Mouse (Mus musculus) adrenal gland, adult 2 months (tissue): ENCODE measurements around the gene Gm7861. TPM values are rescaled to one million over a fixed set of nuclear protein-coding genes. Genes with fewer than 3 reads are reported as not detected.
"Not testable (repeated sequence)": the region's sequence is repeated elsewhere in the genome, so short reads cannot be mapped to it uniquely, and the experiment has no call there.

Experiments used
- DNase-seq: peaks from one replicate; pipeline ENCODE4 v3.0.0; 2021
- long read RNA-seq: library from polyadenylated mRNA; stranded (forward); transcript quantifications from one replicate; pipeline ENCODE4 v2.0.0, GENCODE M21; 2021
- polyA plus RNA-seq: library from polyadenylated mRNA; depleted of rRNA; stranded (reverse); fragments of >200 nt; gene quantifications from 2 replicates; pipeline ENCODE4 v1.2.3, GENCODE M21; 2012; rRNA removed
- total RNA-seq, 2 experiments: library from RNA; stranded (reverse); gene quantifications; 2 replicates each; pipeline ENCODE4 v1.2.3; 2021

The Gm7861 gene
- total RNA-seq (not detected), polyA plus RNA-seq (not detected in 2 replicates)
- long read RNA-seq = 0 reads

GRCm38 (mm10) chr8:21594408-21594807 lies at the start of gene Gm7861:
TSS of gene Gm7861 (minus strand) at chr8:21594508.
- DNase-seq = not testable (repeated sequence)

GRCm38 (mm10) chr8:21617883-21618282 lies 23.6 kb upstream of the Gm7861 start, which contains the start of gene Defa26:
TSS of gene Defa26 (plus strand) at chr8:21618183.
- not testable (repeated sequence) for DNase-seq

GRCm38 (mm10) chr8:21582706-21583105 lies 11.6 kb downstream of the Gm7861 start, which contains the start of gene Defa28:
TSS of gene Defa28 (plus strand) at chr8:21583006.
- not testable (repeated sequence) for DNase-seq

GRCm38 (mm10) chr8:21565086-21565485 lies 29.2 kb downstream of the Gm7861 start, which contains the start of gene Defa37:
TSS of gene Defa37 (plus strand) at chr8:21565386.
- not testable (repeated sequence) for DNase-seq

Other genes with a start within 250 kb of the Gm7861 start
- not detected for gene Defa2, start 216.0 kb downstream of the Gm7861 start, total RNA-seq
- not detected in 2 replicates for gene Defa2, start 216.0 kb downstream of the Gm7861 start, polyA plus RNA-seq
- not detected for gene Defa33, start 202.7 kb downstream of the Gm7861 start, total RNA-seq
- gene Defa33, start 202.7 kb downstream of the Gm7861 start, polyA plus RNA-seq = not detected in 2 replicates
- gene Defa36, start 167.1 kb downstream of the Gm7861 start, total RNA-seq = not detected
- gene Defa36, start 167.1 kb downstream of the Gm7861 start, polyA plus RNA-seq = not detected in 2 replicates
- not detected for gene Gm7849, start 137.9 kb downstream of the Gm7861 start, total RNA-seq
- gene Gm7849, start 137.9 kb downstream of the Gm7861 start, polyA plus RNA-seq = not detected in 2 replicates
- not detected for gene Defa20, start 85.2 kb downstream of the Gm7861 start, total RNA-seq
- not detected in 2 replicates for gene Defa20, start 85.2 kb downstream of the Gm7861 start, polyA plus RNA-seq
- not detected for gene Defa32, start 65.5 kb downstream of the Gm7861 start, total RNA-seq
- gene Defa32, start 65.5 kb downstream of the Gm7861 start, polyA plus RNA-seq = not detected in 2 replicates
- gene Defa37, start 29.1 kb downstream of the Gm7861 start, total RNA-seq = not detected
- not detected in 2 replicates for gene Defa37, start 29.1 kb downstream of the Gm7861 start, polyA plus RNA-seq
- not detected for gene Defa28, start 11.5 kb downstream of the Gm7861 start, total RNA-seq
- not detected in 2 replicates for gene Defa28, start 11.5 kb downstream of the Gm7861 start, polyA plus RNA-seq
- not detected for gene Defa26, start 23.7 kb upstream of the Gm7861 start, total RNA-seq
- not detected in 2 replicates for gene Defa26, start 23.7 kb upstream of the Gm7861 start, polyA plus RNA-seq
- gene Defa17, start 61.3 kb upstream of the Gm7861 start, total RNA-seq = not detected
- gene Defa17, start 61.3 kb upstream of the Gm7861 start, polyA plus RNA-seq = not detected in 2 replicates
- not detected for gene Defa34, start 71.3 kb upstream of the Gm7861 start, total RNA-seq
- not detected in 2 replicates for gene Defa34, start 71.3 kb upstream of the Gm7861 start, polyA plus RNA-seq
- not detected for gene AY761184, start 109.1 kb upstream of the Gm7861 start, total RNA-seq
- gene AY761184, start 109.1 kb upstream of the Gm7861 start, polyA plus RNA-seq = not detected in 2 replicates
- gene Defa24, start 140.0 kb upstream of the Gm7861 start, total RNA-seq = not detected
- gene Defa24, start 140.0 kb upstream of the Gm7861 start, polyA plus RNA-seq = not detected in 2 replicates
- gene Defb50, start 229.0 kb upstream of the Gm7861 start, total RNA-seq = not detected
- gene Defb50, start 229.0 kb upstream of the Gm7861 start, polyA plus RNA-seq = not detected in 2 replicates
- not detected for gene Defb2, start 245.4 kb upstream of the Gm7861 start, total RNA-seq
- gene Defb2, start 245.4 kb upstream of the Gm7861 start, polyA plus RNA-seq = not detected in 2 replicates